Comparison of ENCODE assay signal across 15 mouse cellular contexts in the genomic region with DNA sequence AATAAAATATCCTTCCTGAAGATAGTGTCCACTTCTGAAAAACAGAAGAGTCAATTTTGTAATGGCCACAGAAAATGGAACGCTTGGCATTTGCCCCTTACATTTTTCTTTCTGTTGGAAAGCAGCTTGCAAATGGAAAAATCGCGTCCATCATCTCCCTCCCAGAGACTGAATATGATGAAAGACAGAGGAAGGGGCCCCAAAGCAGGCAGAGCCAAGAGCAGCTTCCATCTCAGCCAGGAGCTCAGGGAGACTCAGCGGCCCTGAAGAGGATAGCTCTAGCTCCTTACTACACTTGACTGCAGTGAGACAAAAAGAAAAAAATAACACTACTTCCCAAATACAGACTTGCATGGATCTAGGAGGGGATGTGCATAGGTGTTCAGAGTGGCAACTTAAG.
"Had no signal": no experiment of that assay in that cellular context is flagged by ENCODE, and none has a peak within 500 bp of the region (broad histone marks: within the 10 kb centered on the region; RNA-seq: fewer than 3 reads in every experiment).

No protein-coding gene starts in this region.

- H3K36me3 ChIP-seq: limb, embryonic 12.5 days; liver, embryonic 13.5 days; midbrain, embryonic 15.5 days; neural tube, embryonic 12.5 days had no signal

- DNase-seq: kidney, adult 18-20 months; kidney, postnatal 4 days; liver; liver, embryonic 13.5 days; liver, postnatal 0 days; thymus, adult 18-20 months; thymus, postnatal 14 days had no signal

- H3K27me3 ChIP-seq: liver, embryonic 13.5 days; megakaryocyte, embryonic 14.5 days; neural tube, embryonic 12.5 days had no signal

- H3K4me3 ChIP-seq: layer of hippocampus, adult 2 months; limb, embryonic 12.5 days; liver, embryonic 13.5 days; megakaryocyte, embryonic 14.5 days; midbrain, embryonic 15.5 days; neural tube, embryonic 12.5 days had no signal

- ATAC-seq: liver, postnatal 0 days; midbrain, embryonic 15.5 days had no signal

- H3K9me3 ChIP-seq: limb, embryonic 12.5 days; liver, embryonic 13.5 days; megakaryocyte, embryonic 14.5 days; midbrain, embryonic 15.5 days; neural tube, embryonic 12.5 days had no signal

- H3K4me1 ChIP-seq: midbrain, embryonic 15.5 days; neural tube, embryonic 12.5 days had no signal

- H3K9ac ChIP-seq: limb, embryonic 12.5 days; liver, embryonic 13.5 days; liver, postnatal 0 days; midbrain, embryonic 15.5 days; neural tube, embryonic 12.5 days had no signal

- H3K27ac ChIP-seq: kidney, postnatal 0 days; layer of hippocampus, adult 2 months; limb, embryonic 12.5 days; liver, embryonic 13.5 days; macrophage; midbrain, embryonic 15.5 days; neural tube, embryonic 12.5 days had no signal

- H3K4me2 ChIP-seq: limb, embryonic 12.5 days; liver, embryonic 13.5 days; midbrain, embryonic 11.5 days; midbrain, embryonic 15.5 days; neural tube, embryonic 12.5 days had no signal
